Mouse (Mus musculus) heart, adult 2 months (tissue): Measurements from ENCODE around the gene Calhm2.

ENCODE experiments used
- CTCF ChIP-seq: fragments of 200-600 bp; IDR thresholded peaks from 2 replicates; pipeline ENCODE4 v1.8.1; 2022; ENCODE audit warnings: antibody characterized with exemption, mild to moderate bottlenecking, moderate library complexity
- EP300 ChIP-seq: fragments of 200-500 bp; IDR thresholded peaks from 2 replicates; pipeline ENCODE4 v1.6.1; 2011; ENCODE audit warnings: low read depth, low read length, control low read depth; ENCODE audit not compliant: insufficient read depth
- POLR2A ChIP-seq: fragments of 200-500 bp; IDR thresholded peaks from 2 replicates; pipeline ENCODE4 v1.6.1; 2011; ENCODE audit warnings: mild to moderate bottlenecking, low read depth, low read length, control low read depth; ENCODE audit not compliant: insufficient read depth

- TF ChIP-seq CTCF (no peak), EP300 (no peak), POLR2A (no peak)
Observed at GRCm38 (mm10) chr19:47128164-47128563, 9.9 kb downstream of the Calhm2 start.
